Mouse (Mus musculus): ENCODE results near the gene Decr2. TPM values are rescaled to one million over a fixed set of nuclear protein-coding genes. Genes with fewer than 3 reads are reported as not detected.

The Decr2 gene
- total and polyA plus RNA-seq, 3 experiments: 12.6 to 21.0 (median 16.8) TPM

DNA sequence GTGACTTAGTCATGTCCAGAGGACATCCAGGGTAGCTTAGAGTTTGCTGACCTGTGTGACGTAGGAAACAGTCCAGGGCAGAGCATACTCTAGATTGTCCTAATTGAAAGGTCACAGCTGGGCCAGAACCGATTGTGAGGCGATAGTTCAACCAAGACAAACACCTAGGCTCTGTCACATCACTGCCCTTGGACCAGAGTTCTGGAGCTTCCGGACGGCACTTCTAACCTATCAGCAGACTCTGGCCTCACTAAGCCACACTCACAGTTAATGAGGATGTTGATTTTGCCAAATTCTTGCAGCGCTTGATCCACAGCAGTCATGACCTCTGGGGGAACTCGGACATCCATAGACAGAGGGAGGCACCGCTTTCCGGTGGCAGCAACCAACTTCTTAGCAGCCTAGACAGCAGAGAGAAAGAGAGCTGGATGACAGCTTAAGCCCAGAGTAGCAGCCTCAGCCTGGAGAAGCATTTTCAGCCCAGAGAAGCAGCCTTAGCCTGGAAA is 3.0 kb downstream of the Decr2 start:
- Histone ChIP-seq H3K36me3 (replicated peaks in 1 of 2; ENCODE audit: control insufficient read depth in 1 of 2, insufficient read depth in 1 of 2, low read length in 1 of 2) (peaks cover 2 to 26% of the 10 kb centered on the region in 2 experiments), H3K4me3 (replicated peaks in 1 of 3; ENCODE audit: low read depth in 2 of 3, low read length in 2 of 3, poor library complexity in 1 of 3) (no peak overlapping the region), H3K79me2 (replicated peaks; ENCODE audit: control insufficient read depth, extremely low read depth, insufficient read depth, poor library complexity, severe bottlenecking) (no peaks in the 10 kb centered on the region), H3K27me3 (replicated peaks) (no peaks in the 10 kb centered on the region), H3K4me1 (ENCODE audit: control insufficient read depth in 1 of 2, insufficient read depth in 2 of 2) (peaks cover 0 to 7% of the 10 kb centered on the region in 2 experiments; a peak in 1 of 4 replicates), H3K4me2 (ENCODE audit: insufficient read depth, low read depth, poor library complexity, severe bottlenecking) (no peak overlapping the region), H3K9ac (ENCODE audit: insufficient read depth, low read depth) (no peak overlapping the region), H3K9me3 (replicated peaks; ENCODE audit: low read length) (peaks cover 4% of the 10 kb centered on the region), H3K27ac (ENCODE audit: insufficient read depth, low read depth) (no peak overlapping the region)
- dilution Hi-C loops (cut with MboI; ENCODE audit: extremely low pct_ligation_motif_present, extremely low pct_unique_long_range_greater_than_20kb, low sequenced_read_pairs): no loop called here
- TF ChIP-seq POLR2AphosphoS2 (IDR thresholded peaks at IDR 0.05; ENCODE audit: low read depth, low read length): no peak
- TF ChIP-seq USF2 (conservative IDR thresholded peaks at IDR 0.05; ENCODE audit: low read depth, low read length): no peak
- TF ChIP-seq RAD21 (IDR thresholded peaks at IDR 0.05; ENCODE audit: low read depth, low read length): no peak
- TF ChIP-seq ELF1 (IDR thresholded peaks at IDR 0.05; ENCODE audit: low read depth, low read length): no peak
- no peak for TF ChIP-seq ZC3H11A (IDR thresholded peaks at IDR 0.05; ENCODE audit: low read depth, low read length)
- no peak for TF ChIP-seq MAX (IDR thresholded peaks at IDR 0.05; ENCODE audit: low read length)
- in situ Hi-C loops (cut with MboI; ENCODE audit: low pct_ligation_motif_present, low pct_unique_long_range_greater_than_20kb, low sequenced_read_pairs): no loop called here
- DNase-seq (ENCODE audit: extremely low read depth): no peak

DNA sequence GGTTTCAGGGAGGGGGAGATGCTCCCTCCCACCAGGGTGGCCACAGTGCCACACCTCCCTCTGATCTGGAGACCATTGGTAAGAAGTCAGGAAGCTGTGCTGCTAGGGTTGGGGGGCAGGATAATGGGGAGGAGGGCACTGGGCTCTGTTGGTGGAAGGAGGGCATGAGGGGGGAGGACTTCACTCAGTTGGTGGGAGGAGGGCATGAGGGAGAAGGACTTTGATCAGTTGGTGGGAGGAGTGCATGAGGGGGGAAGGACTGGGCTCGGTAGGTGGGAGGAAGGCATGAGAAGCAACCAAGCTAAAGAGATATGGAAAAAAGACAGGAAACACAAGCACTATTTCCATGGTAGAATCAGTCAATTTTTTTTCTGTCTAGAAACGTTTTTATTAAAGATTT is 9.3 kb downstream of the Decr2 start:
- in situ Hi-C loops (cut with MboI; ENCODE audit: low pct_ligation_motif_present, low pct_unique_long_range_greater_than_20kb, low sequenced_read_pairs): no loop called here
- Histone ChIP-seq H3K4me3 (replicated peaks in 1 of 3; ENCODE audit: low read depth in 2 of 3, low read length in 2 of 3, poor library complexity in 1 of 3) (no peak overlapping the region), H3K27me3 (replicated peaks) (no peaks in the 10 kb centered on the region), H3K27ac (ENCODE audit: insufficient read depth, low read depth) (no peak overlapping the region), H3K4me1 (ENCODE audit: control insufficient read depth in 1 of 2, insufficient read depth in 2 of 2) (no peaks in the 10 kb centered on the region), H3K4me2 (ENCODE audit: insufficient read depth, low read depth, poor library complexity, severe bottlenecking) (no peak overlapping the region), H3K9ac (ENCODE audit: insufficient read depth, low read depth) (no peak overlapping the region), H3K9me3 (replicated peaks; ENCODE audit: low read length) (no peaks in the 10 kb centered on the region), H3K36me3 (replicated peaks in 1 of 2; ENCODE audit: control insufficient read depth in 1 of 2, insufficient read depth in 1 of 2, low read length in 1 of 2) (peaks cover 2 to 25% of the 10 kb centered on the region in 2 experiments), H3K79me2 (replicated peaks; ENCODE audit: control insufficient read depth, extremely low read depth, insufficient read depth, poor library complexity, severe bottlenecking) (no peaks in the 10 kb centered on the region)
- dilution Hi-C loops (cut with MboI; ENCODE audit: extremely low pct_ligation_motif_present, extremely low pct_unique_long_range_greater_than_20kb, low sequenced_read_pairs): no loop called here
- TF ChIP-seq JUN (IDR thresholded peaks at IDR 0.05; ENCODE audit: insufficient read depth, low read depth, low read length): no peak
- no peak for TF ChIP-seq RAD21 (IDR thresholded peaks at IDR 0.05; ENCODE audit: low read depth, low read length)
- TF ChIP-seq USF2 (conservative IDR thresholded peaks at IDR 0.05; ENCODE audit: low read depth, low read length): no peak
- TF ChIP-seq GABPA (IDR thresholded peaks at IDR 0.05; ENCODE audit: insufficient replicate concordance, low read depth, low read length): no peak
- DNase-seq (ENCODE audit: extremely low read depth): no peak

DNA sequence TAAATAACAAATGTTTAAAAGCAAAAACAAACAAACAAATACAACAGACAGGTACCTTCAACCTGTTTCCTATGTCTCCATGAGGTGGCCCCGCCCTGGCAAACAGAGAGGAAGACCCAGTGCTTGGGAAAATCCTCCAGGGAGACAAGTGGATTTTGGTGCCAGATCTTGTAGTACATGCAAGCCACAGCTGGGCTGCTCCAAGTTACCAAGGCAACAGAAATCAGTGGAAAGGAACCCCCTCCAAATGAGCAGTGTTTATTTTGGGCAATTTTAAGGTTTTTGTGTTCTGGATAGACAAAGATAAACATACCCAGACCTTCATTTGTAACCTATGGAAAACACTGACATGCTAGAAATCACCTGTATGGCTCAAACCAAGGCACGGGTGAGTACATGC is 11.3 kb downstream of the Decr2 start:
- in situ Hi-C loops (cut with MboI; ENCODE audit: low pct_ligation_motif_present, low pct_unique_long_range_greater_than_20kb, low sequenced_read_pairs): no loop called here
- TF ChIP-seq RAD21 (IDR thresholded peaks at IDR 0.05; ENCODE audit: low read depth, low read length) (no peak), EP300 (IDR thresholded peaks at IDR 0.05; ENCODE audit: low read length) (no peak), UBTF (IDR thresholded peaks at IDR 0.05; ENCODE audit: low read depth, low read length) (no peak), SIN3A (IDR thresholded peaks at IDR 0.05; ENCODE audit: low read length) (no peak), JUND (conservative IDR thresholded peaks at IDR 0.05; ENCODE audit: low read depth, low read length) (no peak), MAFK (IDR thresholded peaks at IDR 0.05; ENCODE audit: insufficient replicate concordance, low read length) (no peak), ZKSCAN1 (IDR thresholded peaks at IDR 0.05; ENCODE audit: borderline replicate concordance, low read depth, low read length) (no peak), USF1 (IDR thresholded peaks at IDR 0.05; ENCODE audit: low read depth, low read length) (no peak), ZNF384 (IDR thresholded peaks at IDR 0.05; ENCODE audit: low read depth, low read length) (no peak)

More for the DNA sequence above, 11.3 kb downstream of the Decr2 start:
- Histone ChIP-seq H3K27ac (ENCODE audit: insufficient read depth, low read depth) (no peak overlapping the region), H3K4me2 (ENCODE audit: insufficient read depth, low read depth, poor library complexity, severe bottlenecking) (no peak overlapping the region), H3K79me2 (replicated peaks; ENCODE audit: control insufficient read depth, extremely low read depth, insufficient read depth, poor library complexity, severe bottlenecking) (no peaks in the 10 kb centered on the region), H3K9ac (ENCODE audit: insufficient read depth, low read depth) (no peak overlapping the region), H3K4me1 (ENCODE audit: control insufficient read depth in 1 of 2, insufficient read depth in 2 of 2) (peaks cover 0 to 2% of the 10 kb centered on the region in 2 experiments; a peak in 1 of 4 replicates), H3K27me3 (replicated peaks) (no peaks in the 10 kb centered on the region), H3K9me3 (replicated peaks; ENCODE audit: low read length) (no peaks in the 10 kb centered on the region), H3K36me3 (replicated peaks in 1 of 2; ENCODE audit: control insufficient read depth in 1 of 2, insufficient read depth in 1 of 2, low read length in 1 of 2) (peaks cover 2 to 20% of the 10 kb centered on the region in 2 experiments), H3K4me3 (replicated peaks in 1 of 3; ENCODE audit: low read depth in 2 of 3, low read length in 2 of 3, poor library complexity in 1 of 3) (no peak overlapping the region)
- dilution Hi-C loops (cut with MboI; ENCODE audit: extremely low pct_ligation_motif_present, extremely low pct_unique_long_range_greater_than_20kb, low sequenced_read_pairs): no loop called here
- no peak for DNase-seq (ENCODE audit: extremely low read depth)

Measured in CH12.LX (cell line).